Mouse (Mus musculus): Measurements from ENCODE around the gene Tbc1d22a.

- TF ChIP-seq POLR2A (IDR thresholded peaks at IDR 0.05; ENCODE audit: low read depth, low read length) (no peak), CTCF (IDR thresholded peaks at IDR 0.05; ENCODE audit: borderline replicate concordance, insufficient read depth, low read length) (no peak)
These were observed 27.6 kb upstream of the Tbc1d22a start for GRCm38 (mm10) chr15:86186686-86187085.
